Mouse (Mus musculus): ENCODE results near the gene Myoz1. TPM values are rescaled to one million over a fixed set of nuclear protein-coding genes. Genes with fewer than 3 reads are reported as not detected.

Gene Myoz1
- total RNA-seq, 2 experiments from 2014 or later: not detected

Small RNAs within 50 kb of the gene (microRNA-seq; reads per million reads assigned to microRNA genes)
- 0 to 1.5 reads per million in 2 experiments for gene Mir6946

Other genes starting within 250 kb of the Myoz1 start
- 1 to 10 TPM; 1.7 to 2.4 TPM for gene Cfap70, start 204.3 kb downstream of the Myoz1 start, total RNA-seq (2021)
- gene Anxa7, start 176.4 kb downstream of the Myoz1 start, total RNA-seq (2021): 10 to 100 TPM; 70.5 to 78.1 TPM
- gene Mss51, start 159.6 kb downstream of the Myoz1 start, total RNA-seq (2021): under 1 TPM; 0.72 to 0.96 TPM
- gene Ppp3cb, start 110.0 kb downstream of the Myoz1 start, total RNA-seq (2021): 100 to 1,000 TPM; 282 to 285 TPM
- gene Usp54, start 15.5 kb downstream of the Myoz1 start, total RNA-seq (2021): 10 to 100 TPM; 39.4 to 44.2 TPM
- under 1 TPM; 0.21 to 0.28 TPM for gene Synpo2l, start 11.8 kb upstream of the Myoz1 start, total RNA-seq (2021)
- 100 to 1,000 TPM; 102 to 110 TPM for gene Sec24c, start 17.8 kb upstream of the Myoz1 start, total RNA-seq (2021)
- 10 to 100 TPM; 17.2 to 18.0 TPM for gene Fut11, start 38.4 kb upstream of the Myoz1 start, total RNA-seq (2021)
- 10 to 100 TPM; 47.0 to 55.4 TPM for gene Chchd1, start 46.5 kb upstream of the Myoz1 start, total RNA-seq (2021)
- 100 to 1,000 TPM; 151 to 155 TPM for gene Zswim8, start 51.0 kb upstream of the Myoz1 start, total RNA-seq (2021)
- 10 to 100 TPM; 16.4 to 16.8 TPM for gene Ndst2, start 78.0 kb upstream of the Myoz1 start, total RNA-seq (2021)
- 100 to 1,000 TPM; 315 to 361 TPM for gene Camk2g, start 137.5 kb upstream of the Myoz1 start, total RNA-seq (2021)
- gene Plau, start 180.1 kb upstream of the Myoz1 start, total RNA-seq (2021): 1 to 10 TPM; 7.7 to 8.2 TPM